Mouse (Mus musculus) large intestine, adult 2 months (tissue): ENCODE results near the gene Mapkbp1. TPM values are rescaled to one million over a fixed set of nuclear protein-coding genes. Genes with fewer than 3 reads are reported as not detected.

Experiments
- DNase-seq: peaks from one replicate; pipeline ENCODE4 v3.0.0-alpha.2; 2012; ENCODE audit warnings: low read depth, low spot score
- WGBS: fragments of 180-500 bp; shearing (Covaris S2); methylation state at CpG from one replicate; pipeline ENCODE4 v1.1.7; 2018; 5-methylcytosine and 5-hydroxymethylcytosine counted together
- polyA plus RNA-seq: library from polyadenylated mRNA; depleted of rRNA; stranded (reverse); fragments of >200 nt; gene quantifications from 2 replicates; pipeline ENCODE4 v1.2.3, GENCODE M21; 2012; rRNA removed

Mapkbp1 gene
- 9.1 and 19.2 TPM in 2 replicates for polyA plus RNA-seq

DNA sequence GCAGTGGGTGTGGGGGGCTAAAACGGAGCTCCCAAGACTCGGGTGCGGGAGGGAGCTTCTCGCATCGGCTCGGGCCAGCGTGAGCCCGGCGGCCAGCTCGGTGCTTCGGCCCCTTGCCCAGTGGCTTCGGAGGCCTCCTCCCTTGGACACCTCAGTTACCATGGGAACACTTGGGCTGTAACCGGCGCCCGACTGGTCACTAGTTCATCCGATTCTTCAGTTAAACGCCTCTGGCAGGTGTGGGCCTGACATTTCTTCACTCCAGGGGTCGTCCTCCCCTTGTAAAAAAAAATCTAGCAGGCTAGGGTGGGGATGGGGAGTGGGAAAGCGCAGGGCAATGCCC is at the start of gene Mapkbp1:
Gene Mapkbp1, plus strand, starts transcription at position 163 of the 343 bp plus-strand sequence.
- no peak for DNase-seq

DNA sequence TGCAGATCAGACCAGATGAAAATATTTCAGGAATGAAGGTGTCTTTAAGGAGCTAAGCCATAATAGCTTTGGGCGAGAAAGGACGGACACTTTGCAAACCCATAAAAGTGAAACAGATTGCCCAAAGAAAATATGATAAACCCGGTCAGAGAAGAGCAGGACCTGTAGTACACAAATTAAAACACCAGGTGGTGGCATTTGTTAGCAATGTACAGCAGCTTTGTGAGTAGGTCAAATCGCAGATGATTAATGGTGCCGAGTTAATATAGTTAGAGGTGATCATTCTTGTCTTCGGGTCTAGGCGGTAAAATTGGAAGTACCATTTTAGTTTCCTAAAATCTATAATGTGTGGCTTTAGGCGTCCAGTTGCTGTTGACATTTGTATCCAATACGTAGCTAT is 1.9 kb upstream of the Mapkbp1 start:
- peak; percentile 51 for DNase-seq
- 12% methylated on average over 9 of the region's 9 CpGs for WGBS

More for the DNA sequence above, at the start of gene Mapkbp1:
- under 1% methylated on average over 19 of the region's 19 CpGs for WGBS

DNA sequence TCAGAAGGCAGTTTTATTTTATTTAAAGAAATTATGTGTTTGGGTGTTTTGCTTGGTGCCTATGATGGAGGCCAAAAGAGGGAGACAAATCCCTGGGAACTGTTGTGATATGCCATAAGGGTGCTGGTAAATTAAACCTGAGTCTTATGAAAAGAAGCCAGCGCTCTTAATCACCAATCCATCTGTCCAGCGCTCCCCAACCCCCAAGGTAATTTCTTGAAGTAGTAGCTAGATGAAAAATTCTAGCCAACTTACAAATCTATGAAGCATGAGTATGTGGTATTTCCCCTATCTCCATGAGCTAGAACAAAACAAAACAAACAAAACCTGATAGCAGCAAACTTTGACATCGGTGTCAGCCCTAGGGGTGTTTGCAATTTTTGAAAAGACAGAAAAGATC is 1.2 kb upstream of the Mapkbp1 start:
- DNase-seq, result no peak
- WGBS, result 82% methylated on average over 3 of the region's 3 CpGs

DNA sequence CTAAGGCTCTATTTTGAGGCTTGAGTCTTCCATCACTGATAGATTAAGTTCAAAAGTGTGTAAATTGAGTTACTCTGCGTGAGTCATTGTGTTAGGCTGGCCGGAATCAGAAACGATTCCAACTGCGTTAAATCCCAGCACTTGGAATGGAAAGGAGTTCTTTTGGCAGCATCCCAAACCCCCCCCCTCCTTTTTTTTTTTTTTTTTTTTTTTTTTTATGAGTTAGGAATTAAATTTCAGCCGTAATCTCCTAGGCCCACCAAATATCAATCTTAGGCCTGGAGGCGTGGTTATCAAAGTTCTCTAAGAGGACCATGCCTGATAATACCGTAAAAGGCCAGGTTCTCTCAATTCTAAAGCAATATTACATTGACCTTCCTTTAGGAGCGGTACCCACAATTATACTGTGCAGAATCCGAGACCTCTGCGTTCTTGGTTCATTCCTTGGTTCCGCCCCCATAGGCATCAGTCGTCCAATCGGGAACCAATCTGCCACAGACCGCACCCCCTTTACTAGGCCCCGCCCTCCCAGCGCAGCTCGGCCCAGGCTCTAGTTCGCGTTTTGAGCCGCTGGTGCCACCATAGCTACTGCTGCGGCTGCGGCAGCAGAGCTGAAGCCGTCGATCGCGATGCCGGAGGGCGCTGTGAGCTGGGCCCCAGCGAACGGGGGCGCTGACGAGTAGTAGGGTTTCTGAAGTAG is 512 bp upstream of the Mapkbp1 start:
- 2% methylated on average over 32 of the region's 32 CpGs for WGBS
- DNase-seq, result peak; percentile 77

DNA sequence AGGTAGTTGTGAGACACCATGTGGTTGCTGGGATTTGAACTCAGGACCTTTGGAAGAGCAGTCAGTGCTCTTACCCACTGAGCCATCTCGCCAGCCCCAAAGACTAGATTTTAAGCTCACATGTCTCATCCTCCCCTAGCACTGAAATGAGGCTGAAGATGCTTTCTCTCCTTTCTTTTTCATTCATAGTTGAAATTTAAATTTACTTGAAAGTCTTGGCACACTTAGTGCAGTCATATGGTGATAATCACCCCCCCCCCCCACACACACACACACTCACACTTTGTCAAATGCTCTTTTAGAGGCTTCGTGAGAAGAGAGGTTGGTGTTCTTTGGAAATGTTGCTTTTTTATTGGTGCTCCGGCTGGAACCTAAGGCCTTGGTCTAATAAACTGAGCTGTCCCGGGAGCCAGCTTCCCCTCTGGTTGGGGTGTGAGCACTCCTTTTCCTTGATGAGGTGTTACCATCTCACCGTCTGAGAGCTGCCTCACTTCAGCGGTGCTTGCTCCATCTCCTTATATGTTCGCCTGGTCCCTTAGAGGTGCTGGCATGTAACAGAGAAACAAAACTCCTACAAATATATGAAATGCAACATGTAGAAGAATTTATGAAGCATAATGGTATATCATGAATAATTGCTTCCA is 8.0 kb downstream of the Mapkbp1 start:
- WGBS, result 80% methylated on average over 7 of the region's 7 CpGs

DNA sequence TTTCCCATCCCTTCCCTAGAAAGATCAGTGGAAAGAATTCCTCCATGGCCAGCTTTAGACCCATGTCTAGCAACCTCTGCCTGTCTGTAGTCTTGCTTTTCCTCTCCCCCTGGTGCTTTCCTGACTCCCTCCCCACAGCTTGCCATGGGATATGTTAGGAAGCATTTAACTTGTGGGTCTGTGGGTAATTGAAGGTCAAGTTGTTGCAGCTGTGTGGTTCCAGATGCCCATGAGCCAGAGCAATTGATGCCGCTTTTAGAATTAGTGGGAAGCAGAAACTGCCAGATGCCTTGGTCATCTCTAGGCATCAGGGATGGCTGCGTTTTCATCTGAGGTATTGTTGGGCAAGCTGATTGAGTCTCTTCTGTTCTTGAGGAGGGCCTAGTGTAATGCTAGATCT is 9.1 kb downstream of the Mapkbp1 start:
- no peak for DNase-seq
- WGBS, result 84% methylated on average over 2 of the region's 2 CpGs

More for the DNA sequence above, 8.0 kb downstream of the Mapkbp1 start:
- no peak for DNase-seq

DNA sequence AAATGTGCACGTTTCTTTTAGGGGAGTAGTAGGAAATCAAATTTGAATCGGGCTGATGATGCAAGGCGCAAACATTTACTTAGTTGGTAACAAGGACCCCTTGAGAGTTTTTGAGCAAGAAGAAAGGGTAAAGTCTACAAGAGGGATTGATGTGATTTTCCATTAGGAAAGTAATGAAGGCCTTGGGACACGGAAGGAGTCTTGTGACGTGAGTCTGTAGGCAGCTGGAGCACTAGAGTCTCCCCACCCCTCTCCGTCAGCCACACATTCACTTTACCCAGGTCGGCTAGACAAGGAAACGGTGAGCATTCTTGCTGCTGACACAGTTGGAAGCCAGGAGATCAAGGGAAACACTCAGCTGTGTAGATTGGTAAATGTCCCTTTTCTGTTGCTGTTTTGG is 13.4 kb downstream of the Mapkbp1 start:
- DNase-seq, result no peak
- 72% methylated on average over 8 of the region's 8 CpGs for whole genome bisulfite sequencing

DNA sequence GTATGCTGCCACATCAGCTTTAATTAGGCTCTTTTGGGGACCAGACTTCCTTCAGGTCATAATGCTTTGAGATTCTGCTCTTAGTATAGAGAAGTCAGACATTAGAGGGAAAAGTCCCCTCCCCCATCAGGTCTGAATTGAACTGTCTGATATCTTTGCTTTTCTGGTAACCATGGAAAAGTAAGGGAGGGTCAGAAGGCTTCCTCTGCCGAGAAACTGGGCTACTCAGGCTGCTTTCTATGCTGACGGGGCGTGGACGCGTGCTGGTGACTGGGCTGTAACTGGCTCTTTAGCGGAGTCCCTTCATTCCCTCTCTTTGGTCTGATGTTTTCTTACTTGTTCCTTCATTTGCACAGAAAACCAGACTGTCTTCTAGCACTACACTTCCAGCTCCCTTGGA is 13.9 kb downstream of the Mapkbp1 start:
- DNase-seq, result no peak
- 64% methylated on average over 6 of the region's 6 CpGs for WGBS

DNA sequence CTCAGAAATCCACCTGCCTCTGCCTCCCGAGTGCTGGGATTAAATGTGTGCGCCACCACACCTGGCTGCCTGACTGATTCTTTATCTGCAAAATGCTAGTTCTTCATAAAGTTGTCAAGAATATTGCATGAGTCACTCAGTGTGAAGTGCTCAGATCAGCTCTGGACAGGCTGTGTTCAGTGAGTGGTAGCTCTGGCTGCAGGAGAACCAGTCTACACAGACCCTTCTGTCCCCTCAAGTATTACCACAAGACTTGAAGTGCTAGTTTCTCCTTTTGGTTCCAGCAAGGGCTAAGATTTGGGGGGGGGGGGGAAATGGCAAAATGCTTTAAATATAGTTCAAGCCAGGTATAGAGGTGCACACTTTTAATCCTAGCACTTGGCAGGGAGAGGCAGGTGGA is 14.9 kb downstream of the Mapkbp1 start:
- DNase-seq, result no peak
- WGBS, result 97% methylated on average over 2 of the region's 2 CpGs

DNA sequence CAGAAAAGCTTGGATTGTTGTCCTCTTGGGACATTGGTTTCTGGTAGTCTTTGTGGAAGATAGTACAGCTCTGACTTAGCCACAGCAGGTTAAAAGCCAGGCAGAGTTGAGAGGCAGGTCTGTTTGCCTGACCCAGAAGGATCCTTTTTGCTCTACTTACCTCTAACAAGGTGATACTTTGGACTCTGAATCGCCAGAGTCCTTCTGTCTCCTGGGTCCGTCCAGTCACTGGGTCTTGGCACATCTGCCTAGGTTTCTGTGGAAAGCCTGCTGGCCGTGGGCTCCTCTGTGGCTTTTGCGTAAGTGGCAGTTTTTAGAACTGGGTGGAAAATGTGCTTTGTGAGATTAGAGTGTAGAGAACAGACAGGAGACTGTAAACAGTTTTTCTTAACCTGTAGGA is 16.5 kb downstream of the Mapkbp1 start:
- DNase-seq, result no peak
- 75% methylated on average over 4 of the region's 4 CpGs for WGBS

DNA sequence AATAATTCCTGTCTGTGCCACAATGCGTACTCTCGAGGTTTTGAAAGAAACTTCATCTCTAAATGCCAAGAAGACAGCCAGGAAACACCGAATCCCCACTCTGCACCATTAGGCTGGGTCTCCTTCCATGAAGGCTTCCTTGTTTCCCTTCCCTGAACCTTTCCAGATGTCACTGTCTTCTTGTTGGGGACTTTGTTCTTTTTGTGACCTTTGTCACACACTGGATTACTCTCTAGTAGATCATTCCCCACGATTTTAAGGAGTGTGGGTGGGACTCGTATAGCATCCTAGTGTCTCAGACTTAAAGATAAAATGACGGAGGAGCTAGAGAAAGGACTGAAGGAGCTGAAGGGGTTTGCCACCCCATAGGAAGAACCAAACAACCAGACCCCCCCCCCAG is 18.4 kb downstream of the Mapkbp1 start:
- 54% methylated on average over 6 of the region's 6 CpGs for WGBS
- no peak for DNase-seq

DNA sequence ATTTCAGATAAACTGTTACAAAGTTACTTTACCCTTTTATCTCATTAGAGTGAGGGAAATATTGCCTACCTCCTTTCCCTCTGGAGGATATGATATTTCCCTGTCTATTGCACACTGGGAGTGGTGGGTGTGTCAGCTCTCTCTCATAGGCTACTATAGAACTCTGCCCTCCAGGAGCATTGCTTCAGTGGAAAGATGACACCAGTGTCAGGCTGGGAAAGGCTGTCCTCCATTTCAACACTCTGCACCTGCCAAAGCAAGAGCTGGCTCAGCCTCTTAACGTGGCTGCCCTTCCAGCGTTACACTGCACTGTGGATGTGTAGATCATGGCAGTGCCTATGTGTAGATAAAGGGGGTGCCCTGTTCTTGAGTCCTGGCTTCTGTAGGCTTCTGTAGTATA is 19.9 kb downstream of the Mapkbp1 start:
- DNase-seq, result no peak
- WGBS, result 61% methylated on average over 2 of the region's 2 CpGs

DNA sequence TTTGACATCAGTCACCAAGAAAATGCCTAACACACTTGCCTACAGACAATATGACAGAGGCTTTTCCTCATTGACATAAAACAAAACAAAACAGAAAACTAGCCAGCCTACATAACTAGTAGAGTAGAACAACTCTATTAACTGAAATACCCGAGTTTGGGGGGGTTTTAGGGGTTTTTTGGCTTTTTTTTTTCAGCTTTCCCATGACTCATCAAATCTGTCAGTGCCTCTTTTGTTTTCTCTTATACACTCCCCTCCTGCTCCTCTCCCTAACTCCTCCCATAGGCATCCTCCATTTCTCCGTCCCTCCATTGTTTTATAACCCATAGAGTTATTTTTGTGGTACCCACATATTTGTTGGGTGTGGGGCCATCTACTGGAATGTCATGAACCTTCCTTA is 21.0 kb downstream of the Mapkbp1 start:
- WGBS, result 25% methylated on average over 2 of the region's 2 CpGs
- no peak for DNase-seq

DNA sequence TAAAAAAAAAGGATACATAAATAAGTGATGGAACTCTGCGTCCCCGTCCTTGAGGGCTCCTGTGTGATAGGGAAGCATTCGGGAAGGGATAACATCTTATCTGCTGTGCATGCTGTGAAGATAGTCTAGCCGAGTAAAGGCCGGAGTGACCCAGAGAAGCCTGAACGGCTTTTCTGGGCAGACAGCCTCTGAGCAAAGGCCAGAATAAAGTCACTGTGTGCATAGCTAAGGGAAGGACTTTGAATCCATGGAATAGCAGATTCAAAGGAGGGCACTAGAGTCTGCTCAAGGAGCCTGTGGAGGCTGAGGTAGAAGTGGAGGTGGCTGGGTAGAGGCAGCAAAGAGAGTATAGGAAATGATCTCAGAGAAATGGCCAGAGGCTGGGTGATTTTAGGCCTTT is 22.3 kb downstream of the Mapkbp1 start:
- DNase-seq, result no peak

DNA sequence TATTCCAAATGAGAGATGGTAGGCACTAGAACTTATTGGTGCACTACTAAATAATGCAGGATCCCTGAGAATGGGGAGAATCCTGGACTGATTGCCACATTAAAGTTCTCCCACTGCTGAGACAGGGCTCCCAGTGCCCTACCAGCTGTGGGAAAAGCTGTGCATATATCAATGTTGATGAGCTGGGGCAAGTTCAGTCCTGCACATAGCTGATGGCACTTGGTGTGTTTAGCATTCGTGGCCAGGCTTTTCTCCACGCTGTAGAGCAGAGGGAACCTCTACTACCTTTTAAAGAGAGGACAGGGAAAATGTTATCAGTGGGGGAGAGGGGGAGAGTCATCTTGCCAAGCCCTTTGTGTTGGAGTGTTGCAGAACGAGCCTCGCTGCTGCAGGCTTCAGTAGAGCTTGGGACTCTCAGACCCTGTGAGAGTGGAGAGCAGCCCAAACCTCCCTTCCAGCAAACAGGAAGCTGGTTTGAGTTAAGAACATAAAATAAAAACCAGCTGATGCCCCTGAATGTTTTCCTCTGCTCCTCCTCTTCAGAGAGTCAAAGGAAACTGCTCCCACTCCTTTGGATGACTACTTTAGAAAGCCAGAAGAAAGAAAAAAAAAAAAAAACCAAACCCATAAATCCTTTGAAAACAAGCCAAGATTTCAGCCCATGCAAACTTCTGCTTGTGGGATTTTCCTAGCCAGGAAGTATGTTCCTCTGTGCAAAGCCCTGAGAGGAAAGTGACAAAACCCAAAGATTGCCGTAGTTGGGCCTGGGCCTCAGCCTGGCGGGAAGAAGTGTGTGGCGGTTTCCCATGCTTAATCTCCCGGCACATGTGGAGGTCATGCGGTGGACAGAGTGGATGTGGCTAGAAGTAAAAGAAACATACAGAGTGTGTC is 23.1 kb downstream of the Mapkbp1 start:
- no peak for DNase-seq

More for the DNA sequence above, 22.3 kb downstream of the Mapkbp1 start:
- 91% methylated on average over 6 of the region's 6 CpGs for WGBS

DNA sequence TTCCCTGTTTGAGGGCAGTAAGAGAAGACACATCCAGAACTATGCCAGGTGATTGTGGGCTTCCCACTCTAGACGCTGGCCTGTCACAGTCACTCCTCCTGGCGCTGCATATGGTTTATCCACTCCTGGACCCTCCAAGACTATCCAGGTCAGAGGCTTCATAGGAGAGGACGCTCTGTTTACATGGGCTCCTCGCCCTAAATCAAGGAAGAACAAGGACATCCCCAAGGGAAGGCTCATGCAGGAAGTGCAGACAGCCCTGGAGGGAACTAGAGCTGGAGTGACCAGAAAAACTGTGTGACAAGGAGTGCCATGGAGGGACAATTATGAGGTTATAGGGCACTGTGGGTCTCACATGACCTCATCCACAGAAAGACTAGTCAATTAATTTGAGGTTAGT is 24.9 kb downstream of the Mapkbp1 start:
- WGBS, result 75% methylated on average over 4 of the region's 4 CpGs
- DNase-seq, result no peak

More for the DNA sequence above, 23.1 kb downstream of the Mapkbp1 start:
- WGBS, result 31% methylated on average over 9 of the region's 9 CpGs

DNA sequence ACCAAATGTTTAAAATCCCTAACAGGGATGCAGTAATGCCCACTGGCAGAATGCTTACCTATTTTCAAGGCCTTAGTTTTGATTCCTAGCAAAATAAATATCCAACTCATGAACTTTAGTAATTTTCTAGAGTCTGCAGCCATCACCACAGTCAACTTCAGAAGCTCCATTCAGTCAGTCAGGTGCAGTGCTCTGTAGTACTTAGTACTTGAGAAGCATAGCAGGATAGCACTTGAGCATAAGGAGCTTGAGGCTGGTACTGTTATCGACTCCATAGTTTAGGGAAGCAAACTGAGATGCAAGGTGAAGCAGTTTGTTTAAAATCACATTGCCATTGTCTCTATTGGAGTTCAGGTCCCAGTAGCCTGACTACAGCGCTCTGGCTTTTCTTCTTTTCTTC is 27.2 kb downstream of the Mapkbp1 start:
- 93% methylated on average over 2 of the region's 2 CpGs for WGBS
- DNase-seq, result no peak

DNA sequence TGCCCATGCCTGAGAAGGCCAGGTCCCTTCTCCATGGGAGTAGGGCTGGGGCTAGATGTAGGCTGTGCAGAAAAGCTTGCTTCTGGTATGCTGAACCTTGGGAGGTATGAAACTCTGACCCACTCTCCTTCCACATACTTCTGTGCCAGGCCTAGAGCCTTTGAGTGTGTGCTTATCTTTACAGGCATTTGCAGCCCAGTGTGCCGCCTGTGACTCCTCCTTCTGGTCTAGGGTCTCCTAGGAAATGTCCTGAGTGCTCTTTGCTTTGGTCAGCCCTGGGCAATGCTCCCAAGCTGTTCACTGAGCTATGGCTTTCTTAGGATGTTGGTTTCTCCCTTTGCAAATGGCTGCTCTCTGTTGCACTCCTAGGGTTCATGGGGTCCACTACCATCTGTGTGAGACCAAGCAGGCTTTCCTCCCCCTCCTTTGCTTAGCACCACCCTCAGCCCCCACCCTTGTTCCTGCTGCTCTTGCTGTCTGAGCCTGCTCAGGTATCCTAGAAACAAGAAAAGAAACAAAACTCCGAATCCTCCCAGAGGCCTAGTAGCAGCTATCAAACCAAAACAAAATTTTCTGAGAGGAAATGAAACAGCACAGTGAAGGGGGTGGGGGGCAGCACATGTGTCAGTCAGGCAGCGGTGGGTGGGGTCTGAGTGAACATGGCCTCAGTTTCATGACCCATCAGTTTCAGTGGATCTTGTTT is 28.5 kb downstream of the Mapkbp1 start:
- no peak for DNase-seq
- 60% methylated on average over 3 of the region's 3 CpGs for WGBS

DNA sequence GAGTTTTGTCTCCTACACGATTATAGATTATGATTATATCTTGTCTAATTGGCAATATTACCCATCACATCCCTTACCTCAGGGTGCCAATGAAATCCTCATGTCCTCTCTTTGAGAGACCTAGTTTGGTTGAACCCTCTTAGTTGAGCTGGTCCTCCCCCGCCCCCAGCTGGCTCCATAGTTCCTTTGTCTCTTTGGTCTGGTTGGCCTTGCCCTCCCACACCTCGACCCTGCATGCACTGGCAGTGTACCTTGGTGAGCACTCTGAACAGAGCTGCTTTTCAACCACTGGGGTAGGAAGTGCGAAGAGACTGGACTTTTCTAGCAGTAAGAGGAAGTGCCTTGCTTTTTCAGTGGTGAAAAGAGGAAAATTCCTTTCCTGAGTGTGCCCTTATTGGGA is 29.5 kb downstream of the Mapkbp1 start:
- DNase-seq, result no peak

DNA sequence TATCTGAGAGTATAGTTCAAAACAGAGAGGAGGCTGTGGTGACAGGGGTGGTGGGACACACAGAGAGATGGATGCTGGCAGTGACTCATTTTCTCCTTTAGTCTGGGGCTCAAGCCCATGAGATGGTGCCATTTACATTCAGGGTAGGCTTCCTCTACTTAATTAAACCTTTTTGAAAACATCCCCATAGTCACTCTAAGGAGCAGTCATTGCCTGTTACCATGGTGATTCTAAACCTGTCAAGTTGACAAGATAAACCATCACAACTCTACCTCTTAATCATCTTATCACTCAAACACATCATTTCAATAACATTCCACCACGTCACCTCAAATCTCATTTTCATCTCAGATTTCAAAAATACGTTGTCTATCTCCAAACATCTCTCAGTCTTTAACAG is 31.5 kb downstream of the Mapkbp1 start:
- 91% methylated on average over 2 of the region's 2 CpGs for WGBS
- DNase-seq, result no peak

More for the DNA sequence above, 29.5 kb downstream of the Mapkbp1 start:
- 71% methylated on average over 4 of the region's 4 CpGs for WGBS
